Mouse (Mus musculus): ENCODE measurements around the gene Cpt1c. TPM values are rescaled to one million over a fixed set of nuclear protein-coding genes. Genes with fewer than 3 reads are reported as not detected.

Cpt1c gene
- total RNA-seq, 2 experiments from 2014 or later: 0.92 to 2.3 TPM

DNA sequence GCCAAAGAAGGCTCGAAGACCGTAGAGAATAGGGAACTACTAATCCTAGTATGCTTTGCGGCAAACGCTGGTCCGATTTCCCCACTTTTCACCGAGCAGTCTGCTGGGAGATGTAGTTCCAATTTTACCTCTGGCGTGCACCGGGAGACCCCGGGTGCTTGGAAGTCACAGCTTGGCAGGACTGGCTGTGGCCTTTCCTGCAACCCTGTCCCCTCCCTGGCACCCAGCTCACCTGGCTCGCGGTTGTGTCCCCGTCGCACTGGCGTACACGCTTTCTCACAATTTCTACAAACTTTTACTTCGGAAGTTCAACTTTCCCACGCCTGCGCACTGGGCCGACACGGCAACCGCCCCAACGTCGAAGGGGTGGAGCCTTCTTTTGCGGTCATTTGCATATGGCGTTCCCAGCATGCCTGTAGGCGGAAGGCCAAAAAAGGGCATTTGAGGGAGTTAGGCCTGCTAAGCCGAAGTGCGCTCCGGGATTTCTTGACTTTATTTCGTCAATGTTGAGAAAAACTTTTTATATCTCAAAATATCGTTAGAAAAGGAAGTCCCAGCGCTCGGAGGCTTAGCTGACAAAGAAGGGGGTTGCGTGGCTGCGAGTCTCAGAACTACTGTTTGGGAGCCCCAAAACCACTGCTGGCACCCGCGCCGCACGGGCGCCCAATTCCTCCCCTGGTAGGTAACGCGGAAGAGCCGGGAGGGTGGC is 22.7 kb upstream of the Cpt1c start, which contains the start of gene Irf3:
Gene Irf3 (plus strand): TSS at position 418 of the 709 bp plus-strand sequence.
- peak; percentile 97 for DNase-seq
- no peak for TF ChIP-seq CTCF (IDR thresholded peaks at IDR 0.05)
- peak within 1 kb of the TSS; percentile 75 for H3K4me3 ChIP-seq
- intact Hi-C loops (cut with DNase I): no loop called here
- peak within 1 kb of the TSS; percentile 96 for H3K27ac ChIP-seq

GRCm38 (mm10) chr7:44996672-44997071 is 22.0 kb upstream of the Cpt1c start:
- TF ChIP-seq CTCF (IDR thresholded peaks at IDR 0.05): no peak
- no peak for DNase-seq
- peak overlapping the region; percentile 75 for H3K4me3 ChIP-seq
- intact Hi-C loops (cut with DNase I): no loop called here
- H3K27ac ChIP-seq: peak overlapping the region; percentile 96

GRCm38 (mm10) chr7:44986879-44987718 is 12.4 kb upstream of the Cpt1c start:
- DNase-seq: peak; percentile 17
- TF ChIP-seq CTCF (IDR thresholded peaks at IDR 0.05): no peak
- intact Hi-C loops (cut with DNase I): loop anchor here (2.0 kb wide), 1 partner anchor 28 kb away; no protein-coding TSS in a partner anchor
- peak overlapping the region; percentile 98 for H3K27ac ChIP-seq
- H3K4me3 ChIP-seq: peak overlapping the region; percentile 77

DNA sequence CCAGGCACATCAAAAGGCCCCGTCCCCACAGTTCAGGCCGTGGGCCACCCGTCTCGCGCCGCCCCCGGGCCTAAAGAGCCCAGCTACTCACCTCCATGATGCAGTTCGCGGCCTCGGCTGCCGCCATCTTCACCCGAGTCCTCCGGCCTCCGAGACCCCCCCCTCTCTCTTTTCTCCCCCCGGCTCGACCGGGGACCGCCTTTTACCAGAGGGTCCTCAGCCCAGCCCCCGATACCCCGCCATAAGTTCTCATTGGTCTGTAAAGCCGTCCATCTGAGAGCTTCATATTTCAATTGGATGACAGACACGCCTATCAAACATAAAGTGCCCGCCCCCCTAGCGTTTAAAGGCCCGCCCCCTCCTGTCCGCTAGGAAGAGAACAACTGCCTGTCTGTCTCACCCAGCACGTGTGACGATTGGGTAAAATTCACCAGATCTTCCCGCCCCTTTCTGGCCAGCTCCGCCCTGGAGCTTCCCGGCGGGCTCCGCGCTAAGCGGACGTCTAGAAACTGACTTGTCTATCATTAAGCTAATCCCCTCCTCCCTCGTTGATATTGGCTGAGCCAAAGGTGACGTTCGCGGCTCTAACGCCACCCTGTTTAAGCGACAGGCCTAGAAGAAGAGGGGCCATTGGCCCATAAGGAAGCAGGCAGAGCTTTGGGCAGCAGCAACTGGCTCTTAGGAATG is 11.7 kb upstream of the Cpt1c start, which contains the start of gene Prmt1:
Gene Prmt1 (minus strand): TSS at position 377 of the 687 bp plus-strand sequence.
- intact Hi-C loops (cut with DNase I): loop anchor here (2.0 kb wide), 1 partner anchor 28 kb away; no protein-coding TSS in a partner anchor
- Histone ChIP-seq H3K27ac (peak within 1 kb of the TSS; percentile 100), H3K4me3 (peak within 1 kb of the TSS; percentile 100)
- peak; percentile 98 for DNase-seq
- TF ChIP-seq CTCF (IDR thresholded peaks at IDR 0.05): 0 out of 2 replicates have a peak, but pooled peaks have one; percentile 3

DNA sequence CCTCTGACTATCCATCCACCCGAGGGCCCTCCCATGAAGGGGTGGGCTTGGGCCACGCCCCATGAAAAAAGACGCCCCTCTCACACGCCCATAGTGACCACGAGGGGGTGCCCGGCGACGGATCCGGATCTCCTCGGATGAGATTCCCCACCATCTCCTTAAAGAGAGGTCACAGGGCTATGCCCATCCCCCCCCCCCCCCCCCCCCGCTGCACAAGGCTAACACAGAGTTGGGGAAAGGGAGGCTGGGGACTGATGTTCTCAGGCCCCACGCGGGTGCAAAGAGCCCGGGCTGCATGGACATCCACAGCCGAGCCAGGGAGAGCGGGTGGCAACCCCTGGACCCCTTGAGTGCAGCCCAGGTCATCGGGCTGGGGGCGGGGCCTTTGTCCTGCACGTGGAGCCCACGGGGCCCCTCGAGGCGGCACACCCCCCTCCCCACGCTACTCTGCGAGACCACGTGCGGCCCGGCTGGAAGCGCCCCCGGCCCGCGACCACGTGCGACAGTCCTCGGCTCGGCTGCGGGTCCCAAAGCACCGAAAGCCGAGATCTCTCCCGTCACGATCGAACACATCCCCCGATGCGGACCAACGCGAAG is 11.0 kb upstream of the Cpt1c start:
- peak; percentile 79 for DNase-seq
- peak overlapping the region; percentile 100 for H3K27ac ChIP-seq
- H3K4me3 ChIP-seq: peak overlapping the region; percentile 100
- TF ChIP-seq CTCF (IDR thresholded peaks at IDR 0.05): peak; percentile 39
- intact Hi-C loops (cut with DNase I): loop anchor here (2.0 kb wide), 2 partner anchors 29 to 83 kb away; no protein-coding TSS in a partner anchor

GRCm38 (mm10) chr7:44984833-44985164 is 10.1 kb upstream of the Cpt1c start:
- Histone ChIP-seq H3K27ac (peak overlapping the region; percentile 100), H3K4me3 (peak overlapping the region; percentile 100)
- no peak for DNase-seq
- intact Hi-C loops (cut with DNase I): loop anchor here (2.0 to 5.0 kb wide), 2 partner anchors 84 to 153 kb away; partner anchors contain the start of genes Flt3l and Gm45713
- TF ChIP-seq CTCF (IDR thresholded peaks at IDR 0.05): no peak

GRCm38 (mm10) chr7:44983944-44984832 is 9.5 kb upstream of the Cpt1c start:
- peak; percentile 23; the same call in 1 of the 2 replicates for TF ChIP-seq CTCF (IDR thresholded peaks at IDR 0.05)

GRCm38 (mm10) chr7:44983085-44983484 is 8.4 kb upstream of the Cpt1c start:
- no peak; the same call in 1 of the 2 replicates for TF ChIP-seq CTCF (IDR thresholded peaks at IDR 0.05)
- intact Hi-C loops (cut with DNase I): loop anchor here (5.0 kb wide), 1 partner anchor 154 kb away; the partner anchor contains the start of genes Flt3l and Gm45713
- peak; percentile 92 for DNase-seq
- Histone ChIP-seq H3K4me3 (peak overlapping the region; percentile 4; the same call in 1 of the 2 replicates), H3K27ac (peak overlapping the region; percentile 100)

More at GRCm38 (mm10) chr7:44983944-44984832, 9.5 kb upstream of the Cpt1c start:
- intact Hi-C loops (cut with DNase I): loop anchor here (2.0 to 5.0 kb wide), 2 partner anchors 85 to 153 kb away; partner anchors contain the start of genes Flt3l and Gm45713
- H3K27ac ChIP-seq: peak overlapping the region; percentile 100
- peak overlapping the region; percentile 100 for H3K4me3 ChIP-seq
- peak; percentile 75 for DNase-seq

DNA sequence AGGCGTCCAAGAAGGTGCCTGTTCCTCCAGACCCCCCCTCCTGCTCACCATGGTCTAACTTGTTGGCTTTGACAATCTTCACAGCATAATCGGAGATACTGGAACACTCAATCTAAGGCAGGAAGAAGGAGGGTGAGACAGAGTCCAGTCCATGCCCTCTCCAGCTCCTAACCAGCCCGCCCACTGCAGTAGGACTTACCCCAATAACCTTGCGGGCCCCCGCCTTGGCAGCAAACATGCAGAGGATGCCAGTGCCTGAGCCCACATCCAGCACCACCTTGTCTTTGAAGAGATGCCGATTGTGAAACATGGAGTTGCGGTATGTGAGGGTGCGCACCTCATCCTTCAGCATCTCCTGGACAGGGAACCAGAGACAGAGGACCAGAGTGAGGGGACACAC is 6.9 kb upstream of the Cpt1c start:
- intact Hi-C loops (cut with DNase I): loop anchor here (5.0 kb wide), 1 partner anchor 156 kb away; the partner anchor contains the start of genes Flt3l and Gm45713
- H3K27ac ChIP-seq: no peak overlapping the region
- H3K4me3 ChIP-seq: no peak overlapping the region
- no peak for DNase-seq
- TF ChIP-seq CTCF (IDR thresholded peaks at IDR 0.05): no peak

DNA sequence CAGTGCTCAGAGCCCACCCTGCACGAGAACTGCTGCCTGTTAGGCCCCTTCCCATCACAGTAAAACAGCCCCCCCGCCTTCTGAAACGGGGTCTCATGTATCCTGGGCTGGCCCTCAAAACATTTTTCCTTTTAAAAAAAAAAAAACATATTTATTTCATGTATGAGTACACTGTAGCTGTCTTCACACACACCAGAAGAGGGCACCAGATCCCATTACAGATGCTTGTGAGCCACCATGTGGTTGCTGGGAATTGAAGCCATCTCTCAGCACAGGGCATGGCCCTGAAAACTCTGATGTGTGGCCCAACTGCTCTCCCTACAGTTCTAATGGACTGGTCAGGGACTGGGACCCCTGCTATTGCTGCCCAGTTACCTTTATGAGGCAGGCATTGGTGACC is 3.6 kb upstream of the Cpt1c start:
- intact Hi-C loops (cut with DNase I): no loop called here

DNA sequence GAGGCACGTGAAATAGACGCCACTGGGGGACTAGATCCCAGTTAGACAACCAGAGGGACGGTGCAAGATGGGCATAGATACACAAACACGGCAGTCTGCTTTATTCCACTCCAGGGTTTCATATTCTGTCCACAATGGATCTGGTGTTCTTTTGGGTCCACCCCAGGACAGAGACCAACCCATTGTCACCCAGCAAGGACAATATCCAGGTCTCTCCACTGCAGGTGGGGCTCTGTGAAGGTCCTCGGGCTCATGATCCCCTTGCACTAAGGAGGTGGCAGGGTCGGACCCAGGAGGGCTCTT is 417 bp upstream of the Cpt1c start:
- no peak for TF ChIP-seq CTCF (IDR thresholded peaks at IDR 0.05)

More for the DNA sequence above, 3.6 kb upstream of the Cpt1c start:
- no peak for TF ChIP-seq CTCF (IDR thresholded peaks at IDR 0.05)
- no peak for DNase-seq
- no peak overlapping the region for H3K4me3 ChIP-seq
- no peak overlapping the region for H3K27ac ChIP-seq

More for the DNA sequence above, 417 bp upstream of the Cpt1c start:
- no peak overlapping the region for H3K4me3 ChIP-seq
- peak overlapping the region; percentile 29; the same call in 1 of the 2 replicates for H3K27ac ChIP-seq
- intact Hi-C loops (cut with DNase I): no loop called here
- no peak for DNase-seq
